Mouse (Mus musculus): ENCODE measurements around the gene Atp6v1a. TPM values are rescaled to one million over a fixed set of nuclear protein-coding genes. Genes with fewer than 3 reads are reported as not detected.
A peak's percentile ranks its signal among the peaks of the same experiment; 100 is the strongest.

The Atp6v1a gene
- total RNA-seq, 1 experiment from 2014 or later: 112 TPM

GRCm38 (mm10) chr16:44138377-44138978 is 1.0 kb downstream of the Atp6v1a start:
- peak; percentile 27 for DNase-seq

GRCm38 (mm10) chr16:44136511-44137021 is 2.9 kb downstream of the Atp6v1a start:
- no peak for DNase-seq

- DNase-seq: no peak
Measured at GRCm38 (mm10) chr16:44133187-44133586, 6.3 kb downstream of the Atp6v1a start.

- DNase-seq: no peak
Measured at GRCm38 (mm10) chr16:44132300-44132699, 7.2 kb downstream of the Atp6v1a start.

GRCm38 (mm10) chr16:44126437-44126836 is 13.1 kb downstream of the Atp6v1a start:
- no peak for DNase-seq

GRCm38 (mm10) chr16:44125436-44125835 is 14.1 kb downstream of the Atp6v1a start:
- DNase-seq: no peak

- DNase-seq: no peak
Measured at GRCm38 (mm10) chr16:44124713-44125112, 14.8 kb downstream of the Atp6v1a start.

- DNase-seq: no peak
Measured at GRCm38 (mm10) chr16:44123786-44124185, 15.7 kb downstream of the Atp6v1a start.

GRCm38 (mm10) chr16:44122982-44123725 is 16.4 kb downstream of the Atp6v1a start:
- peak; percentile 29 for DNase-seq

GRCm38 (mm10) chr16:44122574-44122973 is 16.9 kb downstream of the Atp6v1a start:
- no peak for DNase-seq

- no peak for DNase-seq
Measured at GRCm38 (mm10) chr16:44122122-44122521, 17.4 kb downstream of the Atp6v1a start.

- no peak for DNase-seq
Measured at GRCm38 (mm10) chr16:44119753-44120501, 19.6 kb downstream of the Atp6v1a start.

- no peak for DNase-seq
Measured at GRCm38 (mm10) chr16:44109002-44109401, 30.5 kb downstream of the Atp6v1a start.

GRCm38 (mm10) chr16:44105211-44105610 is 34.3 kb downstream of the Atp6v1a start:
- no peak for DNase-seq

GRCm38 (mm10) chr16:44103806-44104766 is 35.4 kb downstream of the Atp6v1a start:
- DNase-seq: no peak

- no peak for DNase-seq
Measured at GRCm38 (mm10) chr16:44102925-44103324, 36.6 kb downstream of the Atp6v1a start.

GRCm38 (mm10) chr16:44101181-44101710 is 38.3 kb downstream of the Atp6v1a start:
- no peak for DNase-seq

- DNase-seq: no peak
Measured at GRCm38 (mm10) chr16:44099377-44099776, 40.1 kb downstream of the Atp6v1a start.

- no peak for DNase-seq
Measured at GRCm38 (mm10) chr16:44087650-44088049, 51.9 kb downstream of the Atp6v1a start.

GRCm38 (mm10) chr16:44063025-44063894 is 76.2 kb downstream of the Atp6v1a start, which contains the start of gene Gramd1c:
TSS of gene Gramd1c (minus strand) at chr16:44063345.
- DNase-seq: peak; percentile 83
